Mouse (Mus musculus): ENCODE measurements around the gene Iscu.

DNA sequence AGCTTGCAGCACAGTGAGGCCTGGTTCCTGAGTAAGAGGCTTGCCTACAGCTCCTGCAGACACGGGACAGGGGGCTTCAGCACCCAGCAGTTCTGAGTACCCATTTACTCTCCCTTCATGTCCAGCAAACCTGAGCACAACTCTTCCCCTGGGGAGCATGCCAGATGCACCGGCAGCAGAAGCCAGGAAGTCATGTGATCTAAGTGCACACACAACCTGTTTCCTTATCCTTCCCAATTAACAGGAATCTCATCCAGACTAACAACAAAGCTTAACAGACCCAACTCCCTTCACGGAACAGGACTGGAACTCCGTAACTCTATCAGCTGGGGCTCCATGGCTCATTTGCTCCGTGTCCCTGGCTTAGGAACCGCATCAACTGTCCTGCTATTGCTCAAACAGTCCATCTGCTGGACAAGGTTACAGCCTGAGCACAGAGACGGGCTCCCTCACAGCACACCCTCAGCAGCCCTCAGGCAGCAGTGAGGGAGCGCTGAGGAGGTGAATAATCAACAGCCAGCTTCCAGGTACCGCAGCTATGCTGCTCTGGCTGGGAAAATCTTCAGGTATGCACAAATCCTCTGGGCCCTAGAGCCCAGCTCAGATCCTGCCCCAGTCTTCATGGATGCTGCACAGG is 20.9 kb upstream of the Iscu start:
- TF ChIP-seq CTCF (IDR thresholded peaks at IDR 0.05; ENCODE audit: low read depth, low read length), result no peak
- no peak for TF ChIP-seq EP300 (IDR thresholded peaks at IDR 0.05; ENCODE audit: insufficient read depth, low read depth, low read length)
